Mouse (Mus musculus) brown adipose tissue, adult 24 weeks (tissue): ENCODE results near the gene Pdgfd. TPM values are rescaled to one million over a fixed set of nuclear protein-coding genes. Genes with fewer than 3 reads are reported as not detected.

Source experiments
- H3K27ac ChIP-seq: fragments of 200-500 bp; replicated peaks from 2 replicates; pipeline ENCODE4 v1.5.1; 2012; ENCODE audit warnings: low read depth, mild to moderate bottlenecking, low read length
- H3K4me1 ChIP-seq: fragments of 200-500 bp; 2 replicates; pipeline ENCODE4 v1.6.1; 2012; ENCODE audit warnings: low read length, mixed read lengths; ENCODE audit not compliant: control insufficient read depth, insufficient read depth, insufficient read length
- H3K4me3 ChIP-seq: fragments of 200-500 bp; 2 replicates; pipeline ENCODE4 v1.5.1; 2012; ENCODE audit warnings: low read depth, mild to moderate bottlenecking, low read length, moderate library complexity; ENCODE audit not compliant: insufficient read depth
- polyA plus RNA-seq: library from polyadenylated mRNA; stranded (reverse); fragments of >200 nt; gene quantifications from 2 replicates; pipeline ENCODE4 v1.2.4, GENCODE M21; 2012; ENCODE audit not compliant: missing spikeins, insufficient read depth, insufficient read length

Pdgfd gene
- polyA plus RNA-seq, 1 experiment: 32.4 TPM

DNA sequence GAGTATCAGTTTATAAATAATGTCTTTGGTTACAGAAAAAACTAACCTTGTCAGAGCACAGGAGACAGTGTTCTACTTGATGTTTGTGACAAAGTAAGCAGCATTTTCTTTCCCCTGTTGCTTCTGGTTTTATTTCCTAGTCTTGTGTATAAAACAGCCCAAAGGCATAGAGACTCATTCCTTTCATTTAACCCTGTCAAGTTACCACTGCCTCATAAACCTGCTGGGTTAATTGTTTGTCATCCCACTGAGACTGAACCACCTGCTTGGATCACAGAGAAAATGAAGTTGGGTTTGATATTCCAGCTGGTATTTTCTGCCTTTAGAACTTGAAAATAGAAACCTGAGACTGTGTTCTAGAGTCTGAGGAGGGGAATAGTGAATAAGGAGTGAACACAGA is 172.4 kb downstream of the Pdgfd start:
- H3K27ac ChIP-seq: no peak overlapping the region
- H3K4me3 ChIP-seq: no peak overlapping the region
- peaks cover 2% of the 10 kb centered on the region; the same call in 1 of the 2 replicates for H3K4me1 ChIP-seq

DNA sequence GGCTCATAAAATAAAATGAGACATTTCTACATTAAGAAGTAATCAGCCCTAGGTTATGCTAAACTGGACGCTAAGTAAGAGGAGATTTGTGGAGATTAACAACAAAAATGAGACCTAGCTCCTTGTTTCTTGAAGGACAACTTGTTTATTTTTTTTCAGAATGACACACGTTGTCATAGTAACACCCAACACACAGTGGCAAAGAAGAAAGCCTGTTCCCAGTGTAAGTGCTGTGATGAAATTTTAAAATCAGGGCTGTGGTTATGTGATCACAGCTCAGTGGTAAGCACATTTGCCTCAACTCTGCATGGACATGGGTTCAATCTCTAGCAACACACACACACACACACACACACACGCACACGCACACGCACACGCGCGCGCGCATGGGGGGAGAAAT is 174.5 kb downstream of the Pdgfd start:
- Histone ChIP-seq H3K27ac (no peak overlapping the region), H3K4me3 (no peak overlapping the region), H3K4me1 (peaks cover 2% of the 10 kb centered on the region; the same call in 1 of the 2 replicates)

DNA sequence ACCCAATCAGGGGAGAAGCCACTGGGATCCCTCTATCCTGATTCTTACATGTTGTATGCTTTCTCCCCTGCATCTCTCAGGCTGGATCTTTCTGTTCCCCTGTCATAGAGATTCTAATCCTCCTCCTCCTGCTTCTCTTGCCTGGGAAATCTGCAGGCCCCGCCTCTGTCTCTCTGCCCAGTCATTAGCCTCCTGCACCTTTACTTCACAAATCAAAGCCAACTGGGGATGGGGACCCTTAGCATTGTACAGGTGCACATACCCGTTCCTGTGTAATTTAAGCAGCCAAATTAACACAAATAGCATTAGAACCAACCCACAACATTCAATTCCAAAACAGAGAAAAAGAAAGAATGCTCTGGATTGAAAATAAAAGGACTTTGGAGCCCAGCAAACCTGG is 176.1 kb downstream of the Pdgfd start:
- Histone ChIP-seq H3K27ac (no peak overlapping the region), H3K4me1 (peaks cover 2% of the 10 kb centered on the region; the same call in 1 of the 2 replicates), H3K4me3 (no peak overlapping the region)

DNA sequence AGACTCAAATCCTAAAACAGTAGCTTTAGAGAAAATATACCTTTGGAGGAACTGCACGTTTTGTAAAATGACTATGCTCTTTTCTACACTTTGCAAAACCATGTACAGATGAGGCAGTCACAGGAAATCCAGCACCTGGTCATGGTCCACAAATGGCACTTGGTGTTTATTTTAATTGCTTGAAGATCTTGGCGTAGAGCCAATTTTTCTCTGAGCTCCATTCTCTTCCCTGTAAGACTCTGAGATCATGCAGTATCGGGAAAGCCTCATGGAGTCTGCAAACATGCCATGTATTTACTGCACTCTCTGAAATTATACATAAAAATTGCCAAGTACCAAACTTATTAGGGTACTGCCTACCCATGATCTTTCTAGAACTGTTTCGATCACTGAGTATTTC is 176.5 kb downstream of the Pdgfd start:
- H3K4me1 ChIP-seq: peaks cover 2% of the 10 kb centered on the region; the same call in 1 of the 2 replicates
- no peak overlapping the region for H3K27ac ChIP-seq
- H3K4me3 ChIP-seq: no peak overlapping the region

DNA sequence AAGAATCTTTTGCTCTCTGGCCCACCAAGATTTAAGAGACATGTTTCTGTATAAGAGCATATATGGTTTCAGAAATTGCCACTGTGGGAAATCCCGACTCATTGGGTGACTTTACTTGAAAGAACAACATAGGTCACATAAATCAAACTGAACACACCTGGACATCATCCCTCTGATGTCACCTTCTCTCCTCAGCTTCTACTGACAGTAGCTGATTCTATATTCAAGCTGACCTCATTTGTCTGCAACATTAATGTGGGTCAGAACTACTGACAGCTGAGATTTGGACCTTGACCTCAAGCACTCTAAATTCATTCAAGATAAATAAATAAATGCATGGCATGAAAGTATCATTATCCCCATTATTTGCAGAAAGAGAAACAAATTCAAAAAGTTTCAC is 177.0 kb downstream of the Pdgfd start:
- Histone ChIP-seq H3K4me1 (peaks cover 2% of the 10 kb centered on the region; the same call in 1 of the 2 replicates), H3K27ac (no peak overlapping the region), H3K4me3 (no peak overlapping the region)

DNA sequence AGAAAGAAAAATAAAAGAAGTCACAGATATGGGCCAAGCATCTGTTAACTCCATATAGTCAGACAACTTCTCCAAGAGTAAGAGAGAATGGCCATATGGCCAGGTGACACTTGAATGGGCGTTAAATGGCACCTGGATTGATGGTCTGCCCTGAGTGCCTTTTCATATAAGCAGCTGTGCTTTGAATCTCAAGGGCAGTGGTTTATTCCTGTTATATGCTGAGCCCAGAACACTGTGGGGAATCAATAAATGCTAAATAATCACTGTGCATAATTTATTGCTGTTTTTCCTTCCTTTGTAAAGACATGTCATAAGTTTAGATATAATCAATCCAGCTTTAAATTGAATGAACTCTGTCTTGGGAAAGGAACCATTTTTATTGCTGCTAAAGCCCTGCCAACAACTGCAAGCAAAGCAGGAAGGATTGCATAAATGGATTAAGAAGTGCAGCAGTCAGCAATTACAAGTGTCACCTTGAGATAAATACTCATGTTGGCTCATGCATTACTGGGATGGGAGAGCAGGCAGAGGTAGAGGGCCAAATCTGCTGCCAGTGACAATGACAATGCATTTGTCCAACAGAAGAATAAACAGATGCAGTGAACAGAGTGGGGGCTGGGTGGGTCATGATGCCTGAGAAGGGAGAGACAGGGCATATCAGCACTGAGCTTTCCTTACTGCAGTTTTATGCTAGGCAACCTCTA is 185.0 kb downstream of the Pdgfd start:
- H3K4me1 ChIP-seq: peaks cover 2% of the 10 kb centered on the region; the same call in 1 of the 2 replicates

DNA sequence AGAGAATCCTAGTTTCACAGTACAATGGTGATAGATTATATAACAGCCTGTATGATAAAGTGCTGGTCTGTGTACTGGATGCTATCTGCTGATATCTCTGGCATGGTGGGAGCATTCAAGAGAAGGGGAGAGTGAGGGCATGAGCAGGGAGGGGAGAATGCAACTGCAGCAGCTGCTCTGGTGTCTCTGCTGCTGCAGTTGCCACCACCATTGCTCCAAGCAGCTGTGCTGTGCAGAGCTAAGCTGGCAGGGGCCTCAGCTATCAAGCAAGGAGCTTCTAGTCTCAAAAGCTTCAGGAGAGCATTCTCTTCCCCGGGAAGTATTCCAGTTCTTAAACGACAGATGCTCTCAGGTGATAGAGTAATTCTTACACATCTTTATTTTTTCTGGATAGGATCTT is 192.4 kb downstream of the Pdgfd start:
- H3K4me1 ChIP-seq: no peaks in the 10 kb centered on the region
- H3K27ac ChIP-seq: no peak overlapping the region

More for the DNA sequence above, 185.0 kb downstream of the Pdgfd start:
- Histone ChIP-seq H3K27ac (peak overlapping the region; percentile 35; the same call in 1 of the 2 replicates), H3K4me3 (no peak overlapping the region)

DNA sequence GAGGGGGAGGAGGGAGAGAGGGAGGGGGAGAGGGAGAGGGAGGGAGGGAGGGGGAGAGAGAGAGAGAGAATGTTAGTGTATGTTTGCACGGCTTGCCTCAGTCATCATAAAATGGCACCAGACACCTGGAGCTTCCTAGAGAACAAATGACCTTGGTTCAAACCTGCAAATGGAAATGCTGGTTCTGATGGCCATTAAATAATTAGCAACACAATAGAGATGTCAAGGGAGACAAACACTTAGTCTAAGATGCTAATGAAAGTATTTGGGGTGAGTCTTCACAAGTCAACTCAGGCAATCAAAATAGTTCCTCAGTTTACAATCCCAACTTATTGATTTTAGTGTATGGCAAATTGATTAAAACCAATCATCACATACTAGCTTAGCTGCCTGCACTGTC is 198.2 kb downstream of the Pdgfd start:
- no peaks in the 10 kb centered on the region for H3K4me1 ChIP-seq
- H3K27ac ChIP-seq: no peak overlapping the region
- H3K4me3 ChIP-seq: no peak overlapping the region

More for the DNA sequence above, 192.4 kb downstream of the Pdgfd start:
- H3K4me3 ChIP-seq: no peak overlapping the region

DNA sequence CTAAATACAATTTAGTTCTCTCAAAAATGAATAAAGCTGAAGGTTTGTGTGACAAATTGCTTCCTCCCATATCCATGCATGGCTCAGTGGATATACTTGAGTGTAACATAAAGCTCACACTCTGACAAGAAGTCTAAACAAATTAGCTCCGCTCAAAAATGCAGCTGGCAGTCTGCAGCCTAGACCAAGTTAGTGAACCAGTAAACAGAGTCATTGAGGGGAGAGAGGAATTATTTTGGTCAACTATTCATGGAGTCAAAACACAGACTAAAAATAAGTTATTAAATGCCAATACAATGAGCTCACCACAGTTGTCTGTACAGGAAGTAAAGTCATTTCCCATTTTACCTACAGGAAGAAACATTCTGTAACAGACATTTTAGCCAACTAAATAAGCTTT is 233.4 kb downstream of the Pdgfd start:
- no peak overlapping the region for H3K4me3 ChIP-seq
- H3K4me1 ChIP-seq: peaks cover 2% of the 10 kb centered on the region
- H3K27ac ChIP-seq: peak overlapping the region; percentile 89

DNA sequence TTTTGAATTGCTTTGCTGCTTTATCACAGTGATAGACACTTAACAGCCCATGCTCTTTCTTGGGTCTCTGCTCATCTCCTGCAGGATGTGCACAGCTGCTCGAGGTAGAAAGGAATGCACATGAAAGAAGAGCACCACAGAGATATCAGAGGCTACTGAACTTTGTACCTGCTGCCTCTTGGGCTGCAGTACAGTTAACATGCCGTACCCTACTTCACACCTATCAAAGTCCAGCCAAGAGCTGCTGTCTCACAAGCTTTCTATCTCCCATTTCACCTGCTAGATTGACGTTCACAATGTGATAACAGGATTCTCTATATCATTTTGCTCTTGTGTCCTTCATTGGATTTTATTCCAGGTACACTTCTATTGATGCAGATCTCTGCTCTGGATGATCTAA is 238.2 kb downstream of the Pdgfd start:
- no peak overlapping the region for H3K4me3 ChIP-seq
- no peak overlapping the region for H3K27ac ChIP-seq
- no peaks in the 10 kb centered on the region; the same call in none of the 2 replicates for H3K4me1 ChIP-seq

DNA sequence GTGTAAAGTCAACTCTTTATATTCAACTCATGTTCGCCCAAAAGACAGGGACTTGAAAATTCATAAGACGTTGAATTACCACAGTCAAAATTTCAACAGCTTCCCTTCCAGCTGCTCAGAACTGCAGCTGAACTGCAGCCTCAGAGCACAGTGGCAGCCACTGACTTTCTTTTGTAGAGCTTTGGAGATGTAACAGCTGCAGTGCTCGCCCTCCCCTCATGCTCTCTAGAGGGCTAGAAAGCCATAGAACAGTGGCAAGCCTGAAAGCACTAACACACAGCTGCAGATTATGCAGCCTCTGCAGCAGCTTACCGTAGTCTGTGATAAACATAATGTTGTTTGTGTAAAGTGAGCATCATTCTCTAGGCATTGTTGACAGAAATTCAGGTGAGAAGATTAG is 239.6 kb downstream of the Pdgfd start:
- no peak overlapping the region for H3K4me3 ChIP-seq
- no peak overlapping the region for H3K27ac ChIP-seq
- no peaks in the 10 kb centered on the region for H3K4me1 ChIP-seq

DNA sequence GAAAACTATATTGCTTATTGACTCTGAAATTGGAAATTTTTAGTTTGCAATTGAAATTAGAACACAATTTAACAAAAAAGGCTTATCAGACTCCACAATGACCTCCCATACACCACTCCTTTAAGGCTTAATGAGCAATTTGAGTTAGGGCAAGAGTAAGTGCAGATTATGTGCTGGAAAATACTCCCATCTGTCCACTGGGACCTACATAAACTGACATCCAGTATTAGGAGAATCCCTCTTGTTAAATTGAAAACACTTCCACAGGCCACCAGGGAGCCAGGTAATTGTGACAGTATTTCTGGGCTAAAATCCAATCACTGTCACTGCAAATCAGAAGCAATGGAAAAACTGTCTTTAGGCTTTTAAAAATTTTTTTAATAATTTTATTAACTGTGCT is 256.2 kb downstream of the Pdgfd start:
- Histone ChIP-seq H3K27ac (no peak overlapping the region), H3K4me1 (peaks cover 4% of the 10 kb centered on the region), H3K4me3 (no peak overlapping the region)

Other genes starting within 250 kb of the Pdgfd start
- gene Ddi1, start 101.3 kb downstream of the Pdgfd start, polyA plus RNA-seq: not detected in 2 replicates